Mouse (Mus musculus): Measurements from ENCODE around the gene Hoxc4. TPM values are rescaled to one million over a fixed set of nuclear protein-coding genes. Genes with fewer than 3 reads are reported as not detected.
A peak's percentile ranks its signal among the peaks of the same experiment; 100 is the strongest.

The Hoxc4 gene
- total RNA-seq, 1 experiment = 0.31 TPM

- H3K4me1 ChIP-seq (ENCODE audit: control insufficient read depth in 2 of 2, insufficient read depth in 2 of 2, low read length in 2 of 2, poor library complexity in 1 of 2) = peaks cover 0 to 3% of the 10 kb centered on the region in 2 experiments; a peak in 1 of 4 replicates
- peak overlapping the region; percentile 41 to 49 for H3K4me3 ChIP-seq (ENCODE audit: insufficient read depth in 1 of 2, low read depth in 1 of 2, low read length in 2 of 2, poor library complexity in 1 of 2, severe bottlenecking in 1 of 2)
- H3K27ac ChIP-seq (ENCODE audit: insufficient read depth, low read depth, low read length, poor library complexity, severe bottlenecking) = no peak overlapping the region
- no peaks in the 10 kb centered on the region for H3K36me3 ChIP-seq (ENCODE audit: control insufficient read depth, insufficient read depth, low read length, poor library complexity, severe bottlenecking)
- in situ Hi-C loops (cut with MboI; ENCODE audit: low sequenced_read_pairs in 2 of 2, unreplicated experiment in 2 of 2) = loop anchor here (5.0 to 25.0 kb wide), 2 partner anchors 37 to 313 kb away; partner anchors contain the start of gene Gpr84 (in 1 of the 2)
- H3K9ac ChIP-seq (ENCODE audit: insufficient read depth, low read depth, low read length, poor library complexity, severe bottlenecking) = no peak overlapping the region
- no peak for DNase-seq (ENCODE audit: low read depth, low spot score)
- TF ChIP-seq CHD2 (IDR thresholded peaks at IDR 0.05; ENCODE audit: low read depth, low read length) (no peak), HCFC1 (IDR thresholded peaks at IDR 0.05; ENCODE audit: borderline replicate concordance, insufficient read depth, low read length) (no peak), MAFK (IDR thresholded peaks at IDR 0.05; ENCODE audit: insufficient read depth, low read depth, low read length) (no peak), ZC3H11A (IDR thresholded peaks at IDR 0.05; ENCODE audit: borderline replicate concordance, low read depth, low read length) (no peak), ZNF384 (IDR thresholded peaks at IDR 0.05; ENCODE audit: low read depth, low read length) (no peak)
- H3K9me3 ChIP-seq (ENCODE audit: control insufficient read depth, insufficient read depth, low read depth, low read length) = no peaks in the 10 kb centered on the region
These were observed 19.4 kb upstream of the Hoxc4 start for GRCm38 (mm10) chr15:102999183-102999831.

GRCm38 (mm10) chr15:102999955-103000354 lies 18.8 kb upstream of the Hoxc4 start:
- TF ChIP-seq HCFC1 (IDR thresholded peaks at IDR 0.05; ENCODE audit: borderline replicate concordance, insufficient read depth, low read length) (no peak), MAFK (IDR thresholded peaks at IDR 0.05; ENCODE audit: insufficient read depth, low read depth, low read length) (no peak), CHD2 (IDR thresholded peaks at IDR 0.05; ENCODE audit: low read depth, low read length) (no peak), ZNF384 (IDR thresholded peaks at IDR 0.05; ENCODE audit: low read depth, low read length) (no peak), ZC3H11A (IDR thresholded peaks at IDR 0.05; ENCODE audit: borderline replicate concordance, low read depth, low read length) (no peak)
- H3K4me3 ChIP-seq (ENCODE audit: insufficient read depth in 1 of 2, low read depth in 1 of 2, low read length in 2 of 2, poor library complexity in 1 of 2, severe bottlenecking in 1 of 2) = 0 out of 4 replicates have a peak overlapping the region, but pooled peaks of 1 of the 2 experiments have one; percentile 49
- no peak overlapping the region for H3K9ac ChIP-seq (ENCODE audit: insufficient read depth, low read depth, low read length, poor library complexity, severe bottlenecking)
- H3K36me3 ChIP-seq (ENCODE audit: control insufficient read depth, insufficient read depth, low read length, poor library complexity, severe bottlenecking) = no peaks in the 10 kb centered on the region
- H3K4me1 ChIP-seq (ENCODE audit: control insufficient read depth in 2 of 2, insufficient read depth in 2 of 2, low read length in 2 of 2, poor library complexity in 1 of 2) = peaks cover 0 to 3% of the 10 kb centered on the region in 2 experiments; a peak in 1 of 4 replicates
- H3K9me3 ChIP-seq (ENCODE audit: control insufficient read depth, insufficient read depth, low read depth, low read length) = no peaks in the 10 kb centered on the region
- DNase-seq (ENCODE audit: low read depth, low spot score) = no peak
- H3K27ac ChIP-seq (ENCODE audit: insufficient read depth, low read depth, low read length, poor library complexity, severe bottlenecking) = no peak overlapping the region
- in situ Hi-C loops (cut with MboI; ENCODE audit: low sequenced_read_pairs in 2 of 2, unreplicated experiment in 2 of 2) = loop anchor here (5.0 to 25.0 kb wide), 2 partner anchors 38 to 312 kb away; partner anchors contain the start of gene Gpr84 (in 1 of the 2)

GRCm38 (mm10) chr15:103000501-103000901 lies 18.2 kb upstream of the Hoxc4 start:
- Histone ChIP-seq H3K9me3 (ENCODE audit: control insufficient read depth, insufficient read depth, low read depth, low read length) (no peaks in the 10 kb centered on the region), H3K4me1 (ENCODE audit: control insufficient read depth in 2 of 2, insufficient read depth in 2 of 2, low read length in 2 of 2, poor library complexity in 1 of 2) (peaks cover 0 to 3% of the 10 kb centered on the region in 2 experiments; a peak in 1 of 4 replicates), H3K4me3 (ENCODE audit: insufficient read depth in 1 of 2, low read depth in 1 of 2, low read length in 2 of 2, poor library complexity in 1 of 2, severe bottlenecking in 1 of 2) (peak overlapping the region; percentile 7 to 25; a peak in 2 of 4 replicates), H3K27ac (ENCODE audit: insufficient read depth, low read depth, low read length, poor library complexity, severe bottlenecking) (no peak overlapping the region), H3K36me3 (ENCODE audit: control insufficient read depth, insufficient read depth, low read length, poor library complexity, severe bottlenecking) (no peaks in the 10 kb centered on the region), H3K9ac (ENCODE audit: insufficient read depth, low read depth, low read length, poor library complexity, severe bottlenecking) (no peak overlapping the region; the same call in 1 of the 2 replicates)
- TF ChIP-seq ZC3H11A (IDR thresholded peaks at IDR 0.05; ENCODE audit: borderline replicate concordance, low read depth, low read length) = no peak
- TF ChIP-seq ZNF384 (IDR thresholded peaks at IDR 0.05; ENCODE audit: low read depth, low read length) = no peak
- TF ChIP-seq MAFK (IDR thresholded peaks at IDR 0.05; ENCODE audit: insufficient read depth, low read depth, low read length) = no peak
- no peak for TF ChIP-seq CHD2 (IDR thresholded peaks at IDR 0.05; ENCODE audit: low read depth, low read length)
- no peak for TF ChIP-seq HCFC1 (IDR thresholded peaks at IDR 0.05; ENCODE audit: borderline replicate concordance, insufficient read depth, low read length)
- DNase-seq (ENCODE audit: low read depth, low spot score) = no peak
- in situ Hi-C loops (cut with MboI; ENCODE audit: low sequenced_read_pairs in 2 of 2, unreplicated experiment in 2 of 2) = no loop called here

GRCm38 (mm10) chr15:103001370-103001769 lies 17.4 kb upstream of the Hoxc4 start:
- peaks cover 0 to 3% of the 10 kb centered on the region in 2 experiments; a peak in 1 of 4 replicates for H3K4me1 ChIP-seq (ENCODE audit: control insufficient read depth in 2 of 2, insufficient read depth in 2 of 2, low read length in 2 of 2, poor library complexity in 1 of 2)
- H3K9me3 ChIP-seq (ENCODE audit: control insufficient read depth, insufficient read depth, low read depth, low read length) = no peaks in the 10 kb centered on the region
- H3K4me3 ChIP-seq (ENCODE audit: insufficient read depth in 1 of 2, low read depth in 1 of 2, low read length in 2 of 2, poor library complexity in 1 of 2, severe bottlenecking in 1 of 2) = no peak overlapping the region
- H3K9ac ChIP-seq (ENCODE audit: insufficient read depth, low read depth, low read length, poor library complexity, severe bottlenecking) = no peak overlapping the region
- H3K36me3 ChIP-seq (ENCODE audit: control insufficient read depth, insufficient read depth, low read length, poor library complexity, severe bottlenecking) = no peaks in the 10 kb centered on the region
- no peak for TF ChIP-seq ZNF384 (IDR thresholded peaks at IDR 0.05; ENCODE audit: low read depth, low read length)
- no peak for TF ChIP-seq MAFK (IDR thresholded peaks at IDR 0.05; ENCODE audit: insufficient read depth, low read depth, low read length)
- H3K27ac ChIP-seq (ENCODE audit: insufficient read depth, low read depth, low read length, poor library complexity, severe bottlenecking) = no peak overlapping the region
- in situ Hi-C loops (cut with MboI; ENCODE audit: low sequenced_read_pairs in 2 of 2, unreplicated experiment in 2 of 2) = no loop called here
- no peak for DNase-seq (ENCODE audit: low read depth, low spot score)
